Mouse (Mus musculus) intestine, postnatal 0 days (tissue): ENCODE results near the gene Wfdc21. TPM values are rescaled to one million over a fixed set of nuclear protein-coding genes. Genes with fewer than 3 reads are reported as not detected.

Experiments used
- ATAC-seq: fragments of 200-750 bp; cut with Nextera tagmentation; 2 replicates; pipeline ENCODE4 v1.8.0; 2017; ENCODE audit warnings: mild to moderate bottlenecking, moderate TSS enrichment, moderate library complexity
- H3K27ac ChIP-seq: fragments of 300-500 bp; sonication (generic); 2 replicates; pipeline ENCODE4 v1.5.1; 2014; ENCODE audit warnings: mild to moderate bottlenecking, low read depth, low read length, moderate library complexity
- H3K27me3 ChIP-seq: fragments of 300-500 bp; sonication (generic); replicated peaks from 2 replicates; pipeline ENCODE4 v1.6.1; 2014; ENCODE audit warnings: low read length, mixed read lengths; ENCODE audit not compliant: control insufficient read depth, insufficient read depth
- H3K36me3 ChIP-seq: fragments of 300-500 bp; sonication (generic); 2 replicates; pipeline ENCODE4 v1.6.1; 2014; ENCODE audit warnings: mild to moderate bottlenecking, moderate library complexity; ENCODE audit not compliant: control insufficient read depth, insufficient read depth
- H3K4me1 ChIP-seq: fragments of 300-500 bp; sonication (generic); replicated peaks from 2 replicates; pipeline ENCODE4 v1.6.1; 2014; ENCODE audit warnings: antibody characterized with exemption, low read length, mixed read lengths; ENCODE audit not compliant: control insufficient read depth, insufficient read depth
- H3K4me2 ChIP-seq: fragments of 300-500 bp; sonication (generic); replicated peaks from 2 replicates; pipeline ENCODE4 v1.6.1; 2014; ENCODE audit warnings: low read depth, mild to moderate bottlenecking, moderate library complexity
- H3K4me3 ChIP-seq: fragments of 300-500 bp; sonication (generic); 2 replicates; pipeline ENCODE4 v1.5.1; 2014; ENCODE audit warnings: low read depth, low read length
- H3K9ac ChIP-seq: fragments of 300-500 bp; sonication (generic); 2 replicates; pipeline ENCODE4 v1.6.1; 2014; ENCODE audit warnings: mild to moderate bottlenecking, low read depth, low read length
- H3K9me3 ChIP-seq: fragments of 300-500 bp; sonication (generic); 2 replicates; pipeline ENCODE4 v1.6.1; 2016; ENCODE audit warnings: mixed run types; ENCODE audit not compliant: control insufficient read depth
- CTCF ChIP-seq: sonication (generic); IDR thresholded peaks from 2 replicates; pipeline ENCODE4 v1.5.1; 2016; ENCODE audit warnings: low read depth, mild to moderate bottlenecking, control low read depth, antibody characterized with exemption, moderate library complexity
- WGBS: fragments of 180-500 bp; shearing (Covaris S2); extraction: QIAGEN DNeasy Blood & Tissue Kit; methylation state at CpG from one replicate; pipeline ENCODE4 v1.1.7; 2014; 5-methylcytosine and 5-hydroxymethylcytosine counted together
- polyA plus RNA-seq: library from polyadenylated mRNA; unstranded; fragments of >200 nt; fragmentation: Nextera tagmentation; extraction: Ambion mirVana; gene quantifications from 2 replicates; pipeline ENCODE4 v1.2.1, GENCODE M21; 2015

Gene Wfdc21
- polyA plus RNA-seq, 1 experiment from 2014 or later = not detected

DNA sequence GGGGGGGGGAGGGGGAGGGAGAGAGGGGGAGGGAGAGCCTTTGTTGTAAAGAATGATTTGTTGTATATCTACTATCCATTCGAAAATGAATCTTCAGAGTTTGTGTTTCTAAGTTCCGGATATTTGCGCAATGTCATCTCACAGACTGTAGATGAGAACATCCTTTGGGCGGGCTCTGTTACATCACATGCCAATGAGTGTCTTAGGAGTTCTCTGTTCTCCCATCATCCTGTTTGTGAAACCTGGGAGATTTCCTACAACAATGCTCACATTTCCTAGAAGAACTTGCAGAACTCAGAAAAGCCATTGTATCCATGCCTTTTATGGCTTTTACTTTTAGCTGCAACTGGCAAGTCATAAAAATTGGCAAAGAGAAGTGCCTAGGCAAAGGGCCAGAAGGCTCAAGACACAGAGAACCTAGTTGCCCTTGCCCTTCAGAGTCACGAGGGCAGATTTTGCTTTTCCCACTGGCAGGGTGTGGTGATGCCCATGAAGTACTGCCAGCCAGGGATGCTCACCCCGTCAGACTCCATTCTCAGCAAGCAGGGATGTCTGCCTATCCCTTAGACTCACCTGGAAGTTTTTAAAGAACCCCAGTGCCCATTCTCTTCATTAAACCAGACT is 29.6 kb upstream of the Wfdc21 start:
- H3K27ac ChIP-seq = no peak overlapping the region
- no peak for ATAC-seq
- WGBS = 81% methylated on average over 6 of the region's 6 CpGs
- no peaks in the 10 kb centered on the region for H3K36me3 ChIP-seq
- H3K4me3 ChIP-seq = no peak overlapping the region
- no peak overlapping the region for H3K9ac ChIP-seq
- no peak overlapping the region for H3K4me2 ChIP-seq
- H3K27me3 ChIP-seq = no peaks in the 10 kb centered on the region
- TF ChIP-seq CTCF = no peak
- H3K4me1 ChIP-seq = no peaks in the 10 kb centered on the region
- no peaks in the 10 kb centered on the region for H3K9me3 ChIP-seq

GRCm38 (mm10) chr11:83720766-83721165 is 26.0 kb upstream of the Wfdc21 start:
- Histone ChIP-seq H3K9ac (no peak overlapping the region), H3K36me3 (no peaks in the 10 kb centered on the region), H3K27me3 (no peaks in the 10 kb centered on the region; the same call in 1 of the 2 replicates), H3K4me2 (no peak overlapping the region), H3K4me1 (no peaks in the 10 kb centered on the region), H3K27ac (no peak overlapping the region), H3K9me3 (no peaks in the 10 kb centered on the region), H3K4me3 (no peak overlapping the region)
- ATAC-seq = no peak
- TF ChIP-seq CTCF = no peak

GRCm38 (mm10) chr11:83728757-83729432 is 17.8 kb upstream of the Wfdc21 start:
- H3K4me3 ChIP-seq = no peak overlapping the region
- no peaks in the 10 kb centered on the region for H3K27me3 ChIP-seq
- no peaks in the 10 kb centered on the region for H3K36me3 ChIP-seq
- no peak overlapping the region for H3K27ac ChIP-seq
- H3K4me2 ChIP-seq = no peak overlapping the region
- no peak overlapping the region for H3K9ac ChIP-seq
- no peaks in the 10 kb centered on the region for H3K9me3 ChIP-seq
- WGBS = 59% methylated on average over 3 of the region's 3 CpGs
- peak; percentile 74 for TF ChIP-seq CTCF
- H3K4me1 ChIP-seq = no peaks in the 10 kb centered on the region
- ATAC-seq = no peak

GRCm38 (mm10) chr11:83731116-83731515 is 15.6 kb upstream of the Wfdc21 start:
- TF ChIP-seq CTCF = no peak
- Histone ChIP-seq H3K36me3 (no peaks in the 10 kb centered on the region), H3K27ac (no peak overlapping the region), H3K9me3 (no peaks in the 10 kb centered on the region), H3K9ac (no peak overlapping the region), H3K4me3 (no peak overlapping the region), H3K27me3 (no peaks in the 10 kb centered on the region), H3K4me1 (no peaks in the 10 kb centered on the region), H3K4me2 (no peak overlapping the region)
- no peak for ATAC-seq
- WGBS = 89% methylated on average over 1 of the region's 1 CpGs

DNA sequence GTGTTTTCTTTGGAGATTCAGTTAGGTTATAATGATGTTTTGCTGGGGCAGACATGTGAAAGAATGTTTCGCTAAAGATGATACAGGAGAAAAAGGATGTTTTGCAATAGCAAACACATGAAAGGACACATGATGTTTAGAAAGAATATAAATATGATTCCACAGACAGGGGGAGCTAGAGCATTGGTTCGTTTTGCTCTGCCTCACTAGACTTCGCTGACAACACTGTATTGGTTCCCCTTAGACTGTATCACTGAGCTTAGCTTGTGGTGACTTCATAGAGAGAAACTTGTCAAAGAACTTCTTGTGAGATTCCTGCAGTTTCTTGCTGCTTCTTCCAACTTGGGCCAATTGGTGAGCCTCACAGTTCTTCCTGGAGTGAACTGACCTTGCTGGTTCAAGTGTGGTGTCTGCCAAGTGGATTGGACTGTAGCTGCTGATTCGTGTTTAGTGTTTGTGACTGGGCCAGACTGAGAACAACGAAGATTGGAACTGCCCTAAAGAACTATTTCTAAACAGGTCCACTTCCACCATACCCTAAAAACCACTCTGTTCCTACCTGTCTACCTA is 13.6 kb upstream of the Wfdc21 start:
- 80% methylated on average over 5 of the region's 5 CpGs for WGBS
- Histone ChIP-seq H3K9ac (no peak overlapping the region), H3K4me3 (no peak overlapping the region), H3K36me3 (no peaks in the 10 kb centered on the region), H3K27me3 (no peaks in the 10 kb centered on the region), H3K9me3 (no peaks in the 10 kb centered on the region), H3K4me1 (no peaks in the 10 kb centered on the region), H3K27ac (no peak overlapping the region), H3K4me2 (no peak overlapping the region)
- peak; percentile 41; the same call in 1 of the 2 replicates for TF ChIP-seq CTCF
- ATAC-seq = no peak

- TF ChIP-seq CTCF = no peak
- Histone ChIP-seq H3K4me2 (no peak overlapping the region), H3K4me3 (no peak overlapping the region), H3K27ac (no peak overlapping the region), H3K27me3 (no peaks in the 10 kb centered on the region), H3K36me3 (no peaks in the 10 kb centered on the region), H3K9me3 (no peaks in the 10 kb centered on the region), H3K9ac (no peak overlapping the region), H3K4me1 (no peaks in the 10 kb centered on the region)
- ATAC-seq = no peak
- 69% methylated on average over 1 of the region's 1 CpGs for WGBS
Observed at GRCm38 (mm10) chr11:83734215-83734614, 12.5 kb upstream of the Wfdc21 start.
